Mouse (Mus musculus): ENCODE measurements around the gene Lamb2. TPM values are rescaled to one million over a fixed set of nuclear protein-coding genes. Genes with fewer than 3 reads are reported as not detected.
A peak's percentile ranks its signal among the peaks of the same experiment; 100 is the strongest.

Gene Lamb2
- total RNA-seq (2012; rRNA removed) (0.56 and 0.58 TPM in 2 replicates), polyA plus RNA-seq (2012; ENCODE audit: insufficient read depth in 1 of 2, insufficient read length in 2 of 2, low read depth in 1 of 2, low replicate concordance in 2 of 2, missing spikeins in 1 of 2) (under 1 TPM in 1 of 2 experiments, not detected in 1; 0.84 TPM)

- no peak for TF ChIP-seq NELFE (IDR thresholded peaks at IDR 0.05; ENCODE audit: low read depth, low read length)
- TF ChIP-seq TBP (IDR thresholded peaks at IDR 0.05; ENCODE audit: low read depth, low read length), result peak; percentile 83
- peak; percentile 47 for DNase-seq (ENCODE audit: low read depth, low spot score)
- Histone ChIP-seq H3K36me3 (ENCODE audit: control insufficient read depth in 1 of 2, insufficient read depth in 2 of 2, low read length in 2 of 2) (no peaks in the 10 kb centered on the region; a peak in 1 of 4 replicates), H3K9me3 (replicated peaks; ENCODE audit: insufficient read depth, low read length) (no peaks in the 10 kb centered on the region), H3K4me1 (ENCODE audit: control insufficient read depth in 1 of 2, insufficient read depth in 2 of 2, low read length in 2 of 2) (peaks cover 0 to 2% of the 10 kb centered on the region in 2 experiments; a peak in 2 of 4 replicates), H3K27ac (ENCODE audit: control insufficient read depth, low read depth, low read length) (no peak within 1 kb of the TSS), H3K9ac (ENCODE audit: control insufficient read depth, low read depth, low read length, poor library complexity, severe bottlenecking) (peak within 1 kb of the TSS; percentile 45), H3K79me2 (ENCODE audit: control insufficient read depth, insufficient read depth, low read length, poor library complexity) (no peaks in the 10 kb centered on the region), H3K4me3 (ENCODE audit: control insufficient read depth in 1 of 2, insufficient read depth in 1 of 2, low read depth in 2 of 2, low read length in 2 of 2) (peak within 1 kb of the TSS in 1 of 2 experiments; percentile 54; a peak in 2 of 4 replicates), H3K27me3 (ENCODE audit: control insufficient read depth in 1 of 2, insufficient read depth in 2 of 2, low read length in 2 of 2) (no peaks in the 10 kb centered on the region)
These were observed at the start of gene Lamb2 for GRCm38 (mm10) chr9:108479721-108480351. Gene Lamb2 (plus strand): TSS chr9:108479736.

- Histone ChIP-seq H3K4me1 (ENCODE audit: control insufficient read depth in 1 of 2, insufficient read depth in 2 of 2, low read length in 2 of 2) (no peaks in the 10 kb centered on the region; a peak in 1 of 4 replicates), H3K27ac (ENCODE audit: control insufficient read depth, low read depth, low read length) (no peak overlapping the region), H3K9me3 (replicated peaks; ENCODE audit: insufficient read depth, low read length) (no peaks in the 10 kb centered on the region), H3K4me3 (ENCODE audit: control insufficient read depth in 1 of 2, insufficient read depth in 1 of 2, low read depth in 2 of 2, low read length in 2 of 2) (no peak overlapping the region), H3K79me2 (ENCODE audit: control insufficient read depth, insufficient read depth, low read length, poor library complexity) (no peaks in the 10 kb centered on the region), H3K27me3 (ENCODE audit: control insufficient read depth in 1 of 2, insufficient read depth in 2 of 2, low read length in 2 of 2) (peaks cover 6 to 11% of the 10 kb centered on the region in 2 experiments), H3K36me3 (ENCODE audit: control insufficient read depth in 1 of 2, insufficient read depth in 2 of 2, low read length in 2 of 2) (peaks cover 0 to 2% of the 10 kb centered on the region in 2 experiments; a peak in 1 of 4 replicates), H3K9ac (ENCODE audit: control insufficient read depth, low read depth, low read length, poor library complexity, severe bottlenecking) (no peak overlapping the region)
- DNase-seq (ENCODE audit: low read depth, low spot score), result no peak
- TF ChIP-seq CHD1 (IDR thresholded peaks at IDR 0.05; ENCODE audit: low read depth, low read length) (no peak), SIN3A (IDR thresholded peaks at IDR 0.05; ENCODE audit: low read length) (no peak)
These were observed 48.0 kb upstream of the Lamb2 start for GRCm38 (mm10) chr9:108431431-108432067.

DNA sequence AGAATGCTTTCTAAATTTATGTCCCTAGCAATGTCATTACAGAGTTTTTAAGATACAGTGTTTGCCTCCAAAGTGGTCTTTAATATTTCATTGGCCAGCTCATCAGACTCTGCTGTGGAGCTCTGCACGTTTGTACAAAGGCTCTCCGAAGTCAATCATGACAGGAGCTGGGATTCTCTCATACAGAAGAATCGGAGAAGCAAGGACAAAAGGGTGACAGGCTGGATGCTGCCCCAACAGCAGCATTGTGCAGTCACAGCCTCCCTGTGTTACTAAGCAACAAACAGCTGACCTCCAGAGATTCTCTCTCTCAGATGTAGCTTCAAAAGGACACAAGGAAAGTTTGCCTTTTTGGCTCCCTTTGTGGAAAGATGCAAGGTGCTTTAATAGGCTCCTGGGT lies 43.4 kb upstream of the Lamb2 start, which contains the start of gene BC048562:
BC048562 (plus strand) TSS at position 301 of the 400 bp plus-strand sequence.
- no peak for DNase-seq (ENCODE audit: low read depth, low spot score)
- TF ChIP-seq TAL1 (IDR thresholded peaks at IDR 0.05; ENCODE audit: low read length) (no peak), ZNF384 (IDR thresholded peaks at IDR 0.05; ENCODE audit: low read depth, low read length) (no peak), SIN3A (IDR thresholded peaks at IDR 0.05; ENCODE audit: low read length) (no peak), USF2 (IDR thresholded peaks at IDR 0.05; ENCODE audit: borderline replicate concordance in 1 of 2, insufficient read depth in 1 of 2, low read depth in 1 of 2, low read length in 2 of 2) (no peak), MEF2A (IDR thresholded peaks at IDR 0.05; ENCODE audit: extremely low read depth, insufficient replicate concordance, low read depth, low read length, poor library complexity, severe bottlenecking) (no peak), MAZ (IDR thresholded peaks at IDR 0.05; ENCODE audit: low read depth, low read length) (no peak), MAX (IDR thresholded peaks at IDR 0.05; ENCODE audit: low read length) (no peak), SMC3 (IDR thresholded peaks at IDR 0.05; ENCODE audit: low read depth, low read length) (no peak), MAFK (IDR thresholded peaks at IDR 0.05; ENCODE audit: borderline replicate concordance, low read depth, low read length) (no peak), ELF1 (IDR thresholded peaks at IDR 0.05; ENCODE audit: low read depth, low read length) (no peak), ZKSCAN1 (IDR thresholded peaks at IDR 0.05; ENCODE audit: low read depth, low read length) (no peak), TBP (IDR thresholded peaks at IDR 0.05; ENCODE audit: low read depth, low read length) (no peak), E2F4 (IDR thresholded peaks at IDR 0.05; ENCODE audit: borderline replicate concordance, low read depth, low read length) (no peak), MYC (IDR thresholded peaks at IDR 0.05; ENCODE audit: low read depth, low read length) (no peak), GATA1 (IDR thresholded peaks at IDR 0.05; ENCODE audit: low read depth, low read length) (no peak), MXI1 (IDR thresholded peaks at IDR 0.05; ENCODE audit: low read depth, low read length) (no peak), MYB (IDR thresholded peaks at IDR 0.05; ENCODE audit: low read depth, low read length) (no peak), CHD1 (IDR thresholded peaks at IDR 0.05; ENCODE audit: low read depth, low read length) (no peak), ZMIZ1 (IDR thresholded peaks at IDR 0.05; ENCODE audit: low read depth, low read length) (no peak)
- no peak within 1 kb of the TSS for H3K4me3 ChIP-seq (ENCODE audit: control insufficient read depth in 1 of 2, insufficient read depth in 1 of 2, low read depth in 2 of 2, low read length in 2 of 2)

More for the DNA sequence above, 43.4 kb upstream of the Lamb2 start, which contains the start of gene BC048562:
- Histone ChIP-seq H3K9ac (ENCODE audit: control insufficient read depth, low read depth, low read length, poor library complexity, severe bottlenecking) (no peak within 1 kb of the TSS), H3K9me3 (replicated peaks; ENCODE audit: insufficient read depth, low read length) (no peaks in the 10 kb centered on the region), H3K27me3 (ENCODE audit: control insufficient read depth in 1 of 2, insufficient read depth in 2 of 2, low read length in 2 of 2) (peaks cover 9 to 11% of the 10 kb centered on the region in 2 experiments), H3K79me2 (ENCODE audit: control insufficient read depth, insufficient read depth, low read length, poor library complexity) (no peaks in the 10 kb centered on the region), H3K36me3 (ENCODE audit: control insufficient read depth in 1 of 2, insufficient read depth in 2 of 2, low read length in 2 of 2) (no peaks in the 10 kb centered on the region), H3K27ac (ENCODE audit: control insufficient read depth, low read depth, low read length) (no peak within 1 kb of the TSS), H3K4me1 (ENCODE audit: control insufficient read depth in 1 of 2, insufficient read depth in 2 of 2, low read length in 2 of 2) (no peaks in the 10 kb centered on the region; a peak in 1 of 4 replicates)

Data from MEL (cell line).